Mouse (Mus musculus) adrenal gland (tissue): ENCODE measurements at regions not wholly inside any gene's neighbourhood (a gene's known extent, or its start where the extent isn't known, plus 50 kb on each side); places are given as distances from the start of the nearest gene placed in this dataset.

Experiments
- intact Hi-C: fragments of 180-260 bp; cut with DNase I; formaldehyde crosslinking; loops from one replicate; pipeline ENCODE4 v1.15.1; 2025

GRCm38 (mm10) chr13:47735426-47736063, 525.5 kb upstream of the Id4 start:
- intact Hi-C loops = no loop called here

- intact Hi-C loops = no loop called here
Measured at GRCm38 (mm10) chr13:47748906-47749305, 512.1 kb upstream of the Id4 start.

DNA sequence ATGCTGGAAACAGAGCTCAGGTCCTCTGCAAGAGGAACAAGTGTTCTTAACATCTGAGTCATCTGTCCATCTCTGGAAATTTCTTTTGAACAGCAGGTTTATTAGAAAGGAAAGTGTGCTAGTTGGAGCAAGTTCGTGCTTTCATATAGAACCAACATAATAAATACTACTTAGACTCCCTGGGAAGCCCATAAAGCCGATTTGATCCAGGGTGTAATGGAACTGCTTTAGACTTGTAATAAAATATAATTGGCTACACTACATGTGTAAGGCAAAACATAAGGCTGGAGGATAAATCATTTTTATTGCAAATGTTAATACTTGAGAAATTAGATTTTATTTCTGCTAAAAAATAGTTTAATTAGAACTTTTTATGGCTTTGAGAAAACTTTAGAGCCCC, 510.0 kb upstream of the Id4 start:
- intact Hi-C loops = no loop called here

GRCm38 (mm10) chr13:47764802-47765597, 496.0 kb upstream of the Id4 start:
- intact Hi-C loops = no loop called here

DNA sequence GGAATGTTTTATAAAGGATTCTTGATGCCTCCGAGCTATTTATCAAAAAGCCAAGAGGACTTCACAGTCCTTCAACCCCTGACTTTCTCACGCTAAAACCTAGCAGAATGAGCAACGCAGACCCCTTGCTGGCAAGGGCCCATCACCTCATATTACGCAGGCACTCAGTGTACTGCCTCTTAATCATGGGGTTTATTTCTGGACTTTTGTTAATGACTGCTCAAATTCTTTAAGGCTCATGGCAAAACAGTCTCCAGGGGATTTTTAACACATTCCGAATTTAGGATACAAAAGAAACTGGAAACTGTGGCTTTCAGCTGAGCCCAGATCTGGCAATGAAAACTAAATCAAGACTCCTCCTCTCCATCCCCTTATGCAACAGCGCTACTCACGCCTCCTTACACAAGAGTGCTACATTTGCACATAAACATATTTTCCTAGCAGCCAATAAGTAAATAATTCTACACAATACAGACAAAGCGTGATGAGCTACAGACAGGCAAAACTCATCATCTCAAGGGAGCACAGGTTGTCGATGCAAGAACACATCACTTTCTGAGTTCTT, 492.0 kb upstream of the Id4 start:
- intact Hi-C loops = no loop called here

DNA sequence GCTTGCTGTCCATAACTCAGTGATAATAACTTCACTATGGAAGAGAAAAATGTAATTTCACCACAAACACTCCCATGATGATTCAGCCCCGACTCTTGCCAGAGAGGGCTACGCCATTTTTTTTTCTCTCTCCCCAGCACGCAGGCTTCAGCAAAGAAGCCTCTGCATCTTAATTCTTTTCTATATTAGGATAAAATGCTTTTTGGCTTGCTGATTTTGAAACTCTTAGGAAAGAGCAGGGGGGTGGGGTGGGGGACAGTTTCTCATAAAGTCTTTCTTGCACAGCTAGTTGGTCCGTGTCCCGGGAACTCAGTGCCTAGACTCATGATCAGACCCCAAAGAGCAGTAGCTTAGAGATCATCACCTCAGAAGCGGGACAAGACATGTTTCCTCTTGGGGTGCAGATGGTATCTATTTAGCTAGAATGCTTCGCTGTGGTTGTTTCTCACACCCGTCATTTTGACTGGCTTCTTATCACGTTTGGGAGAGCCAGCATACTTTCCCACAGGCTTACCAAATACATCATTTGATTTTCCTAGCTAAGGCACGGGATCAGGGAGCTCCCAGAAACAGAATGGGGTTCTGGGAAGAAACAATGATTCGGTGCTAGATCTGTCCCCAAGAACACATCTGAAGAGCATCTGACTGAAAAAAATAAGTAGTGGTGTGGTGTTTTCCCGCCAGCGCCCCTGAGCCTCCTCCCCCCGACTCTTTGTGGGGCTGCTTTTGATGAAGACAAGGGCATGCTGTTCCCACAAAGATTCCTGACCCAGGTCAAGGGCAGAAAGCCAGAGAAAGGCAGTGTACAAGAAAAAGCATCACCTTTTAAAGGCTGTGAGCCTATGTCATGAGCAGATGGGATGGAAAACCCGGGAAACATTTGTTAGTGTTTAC, 483.6 kb upstream of the Id4 start:
- intact Hi-C loops = no loop called here

DNA sequence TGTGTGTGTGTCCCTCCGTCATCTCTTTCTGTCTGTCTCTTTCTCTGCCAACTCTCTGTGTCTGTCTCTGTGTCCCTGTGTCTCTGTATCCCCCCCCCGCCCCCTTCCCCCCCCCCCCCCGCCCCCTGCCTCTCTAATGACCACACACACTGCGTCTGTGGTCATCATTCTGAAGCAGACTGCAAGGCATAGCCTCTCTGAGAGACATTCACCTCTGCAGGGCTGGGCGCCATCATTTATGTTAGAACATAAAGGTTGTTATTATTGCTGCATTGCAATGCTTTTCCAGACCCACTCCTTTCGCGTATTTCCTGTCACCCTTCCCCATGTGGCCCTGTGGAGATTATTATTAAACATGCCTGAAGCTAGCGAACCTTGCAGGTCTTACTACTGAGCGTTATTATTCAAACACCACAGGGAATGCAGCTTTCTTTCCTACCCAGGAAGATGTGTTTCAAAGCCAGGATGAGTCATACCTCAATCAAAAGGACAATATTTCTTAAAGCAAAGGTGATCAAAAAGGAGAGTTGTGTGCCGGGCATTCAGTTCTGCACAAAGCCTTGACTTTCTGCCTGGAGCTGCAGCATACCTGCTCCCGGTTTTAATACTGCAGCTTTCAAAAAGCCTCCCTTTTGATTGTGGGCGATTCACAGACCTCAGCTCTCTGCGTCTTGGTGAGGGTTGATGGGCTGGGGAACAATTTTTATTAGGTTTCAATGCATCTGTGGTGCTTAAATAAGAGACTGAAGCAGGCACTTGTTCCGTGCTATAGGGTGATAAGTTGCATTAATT, 482.6 kb upstream of the Id4 start:
- intact Hi-C loops = no loop called here

GRCm38 (mm10) chr13:47784406-47784805, 476.6 kb upstream of the Id4 start:
- intact Hi-C loops = no loop called here

DNA sequence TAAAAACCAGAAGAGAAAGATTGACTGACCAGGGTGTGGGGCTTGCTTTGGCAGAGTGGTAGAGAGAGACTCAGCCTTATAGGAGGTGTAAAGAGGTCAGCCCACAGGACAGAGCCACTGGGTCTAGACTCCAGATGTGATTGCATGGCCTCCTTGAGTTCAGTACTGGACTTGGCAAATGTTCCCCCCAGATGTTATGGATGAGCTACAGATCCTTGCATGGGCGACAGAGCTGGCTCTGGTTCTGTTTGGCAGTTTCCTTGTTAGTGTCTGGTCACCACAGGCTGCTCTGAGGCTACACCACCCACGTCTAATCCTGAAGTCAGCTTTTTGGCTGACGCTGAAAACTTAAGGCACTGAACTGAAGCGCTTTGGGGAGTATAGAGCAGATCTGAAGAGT, 463.2 kb upstream of the Id4 start:
- intact Hi-C loops = no loop called here

DNA sequence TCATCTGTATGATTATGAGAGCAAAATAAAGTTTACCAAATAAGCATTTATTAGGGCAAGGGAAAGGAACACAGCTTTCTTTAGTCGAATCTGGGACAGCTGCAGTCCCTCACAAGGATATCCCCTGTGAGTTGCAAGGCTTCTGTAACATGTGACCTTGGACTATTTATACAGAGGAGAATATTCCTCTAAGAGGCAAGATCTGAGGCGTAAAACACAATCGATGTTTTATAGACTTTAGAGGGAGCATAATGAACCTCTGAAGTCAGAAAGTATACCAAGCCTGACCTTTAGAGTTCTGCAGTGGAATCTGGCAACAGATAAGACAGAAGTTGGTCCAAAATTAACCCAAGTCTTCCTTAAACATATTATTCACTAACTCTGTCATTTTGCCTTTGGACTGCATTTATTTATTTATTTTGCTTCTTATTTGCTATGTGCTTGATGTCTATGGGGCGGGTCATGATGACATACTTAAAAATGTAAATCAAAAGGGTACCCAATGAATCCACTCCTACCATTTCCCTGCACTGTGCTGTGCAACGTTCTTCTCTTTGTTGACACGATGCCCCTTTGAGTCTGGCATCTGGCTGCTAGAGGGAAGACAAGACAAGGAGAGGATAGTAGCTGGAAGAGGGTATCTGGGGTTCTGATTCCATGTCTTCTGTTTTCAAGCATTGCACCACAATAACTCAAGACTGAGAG, 449.2 kb upstream of the Id4 start:
- intact Hi-C loops = no loop called here

GRCm38 (mm10) chr13:47818924-47819564, 442.0 kb upstream of the Id4 start:
- intact Hi-C loops = no loop called here

DNA sequence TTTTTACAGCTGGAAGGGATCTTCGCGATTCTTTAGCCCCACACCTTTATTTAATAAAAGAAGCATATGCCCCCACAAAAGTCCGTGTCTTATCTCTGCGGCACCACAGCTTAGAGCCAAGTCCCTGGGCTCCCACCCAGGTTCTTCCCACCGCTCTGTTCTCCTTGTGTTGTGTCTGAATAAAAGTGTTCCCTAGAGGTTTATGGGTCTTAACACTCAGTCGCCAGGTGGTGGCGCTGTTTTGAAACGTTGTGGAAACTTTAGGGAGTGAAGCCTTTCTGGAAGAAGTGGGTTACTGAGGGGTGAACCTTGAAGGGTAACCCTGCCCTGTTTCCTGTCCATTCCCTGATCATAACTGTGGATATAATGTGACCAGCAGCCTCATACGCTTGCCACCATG, 424.5 kb upstream of the Id4 start:
- intact Hi-C loops = loop anchor here (5.0 to 10.0 kb wide), 2 partner anchors 436 to 628 kb away; no protein-coding TSS in a partner anchor

DNA sequence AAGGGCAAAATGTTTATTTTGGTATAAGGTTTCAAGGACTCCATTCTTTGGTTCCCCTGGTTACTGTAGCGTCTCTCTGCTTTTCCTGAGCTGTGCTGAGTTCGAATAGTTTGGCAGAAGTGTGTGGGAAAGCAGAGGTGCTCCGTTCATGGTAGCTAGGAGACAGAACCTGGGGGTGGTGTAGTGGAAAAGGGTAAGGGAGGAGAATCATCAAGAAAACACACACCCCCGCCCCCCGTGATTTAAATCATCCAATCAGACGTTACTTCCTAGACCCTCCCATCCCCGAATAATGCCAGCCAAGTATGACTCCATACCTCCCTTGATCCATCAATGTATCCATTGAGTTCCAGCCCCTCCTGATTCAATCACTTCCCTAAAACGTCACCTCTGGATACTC, 418.6 kb upstream of the Id4 start:
- intact Hi-C loops = no loop called here

DNA sequence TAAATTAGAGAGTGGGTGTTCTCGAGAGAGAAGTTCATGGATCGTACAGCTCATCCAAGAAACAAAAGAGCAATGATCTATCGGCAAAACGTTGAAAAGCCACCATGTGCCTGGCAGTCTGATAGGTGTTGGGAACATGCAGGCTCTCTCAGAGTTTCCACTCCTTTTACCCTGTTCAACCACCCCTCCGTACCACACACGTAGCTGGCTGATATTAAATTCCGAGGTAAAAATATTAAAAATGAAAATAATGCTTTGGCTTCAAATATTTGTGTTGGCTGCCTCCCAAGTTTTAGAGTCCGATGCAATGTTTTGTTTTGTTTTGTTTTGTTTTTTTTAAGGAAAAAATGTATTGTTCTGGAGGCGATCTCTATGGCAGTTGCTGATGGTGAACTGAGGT, 418.0 kb upstream of the Id4 start:
- intact Hi-C loops = no loop called here

DNA sequence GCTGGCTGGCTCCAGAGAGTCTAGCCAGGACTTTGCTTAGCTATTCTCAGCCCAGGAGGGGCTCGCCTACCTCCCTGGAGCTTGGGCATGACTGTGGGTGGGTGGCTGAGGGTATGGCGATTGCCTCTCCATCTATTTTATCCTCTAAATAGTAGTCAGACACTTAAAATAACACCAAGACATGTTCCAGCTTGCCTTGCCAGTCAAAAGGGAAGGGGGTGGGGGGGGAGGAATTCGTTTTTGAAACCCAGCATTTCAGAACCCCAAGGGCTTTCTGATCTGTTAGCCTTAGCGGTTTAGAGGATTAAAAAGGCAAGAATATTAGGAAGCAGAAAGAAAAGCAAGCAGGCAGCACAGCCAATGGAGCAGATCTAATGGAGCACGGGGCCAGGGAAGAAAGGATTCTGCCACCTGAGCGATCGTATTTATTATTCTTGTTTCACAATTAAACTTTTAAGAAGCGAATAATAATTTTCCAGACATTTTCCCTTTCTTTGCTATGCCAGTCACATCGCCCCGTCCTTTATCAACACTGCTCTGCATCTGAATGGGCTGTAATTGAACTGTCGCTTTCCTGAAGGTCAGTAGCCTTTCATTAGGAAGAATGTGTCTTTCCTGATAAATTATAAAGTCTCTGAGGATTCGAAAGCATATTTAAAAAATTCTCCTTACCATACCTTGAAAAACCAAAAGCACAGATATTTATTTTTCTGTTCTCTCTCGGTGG, 417.3 kb upstream of the Id4 start:
- intact Hi-C loops = no loop called here

GRCm38 (mm10) chr13:47846713-47847112, 414.3 kb upstream of the Id4 start:
- intact Hi-C loops = no loop called here

- intact Hi-C loops = no loop called here
Measured at GRCm38 (mm10) chr13:47848371-47849188, 412.4 kb upstream of the Id4 start.
